Mouse (Mus musculus) hindbrain, postnatal 0 days (tissue): ENCODE measurements around the gene Rfx5. TPM values are rescaled to one million over a fixed set of nuclear protein-coding genes. Genes with fewer than 3 reads are reported as not detected.

Source experiments
- ATAC-seq: fragments of 200-750 bp; cut with Nextera tagmentation; 2 replicates; pipeline ENCODE4 v1.8.0; 2017; ENCODE audit warnings: mild to moderate bottlenecking, moderate TSS enrichment, moderate library complexity
- DNase-seq: peaks from one replicate; pipeline ENCODE4 v3.0.0-alpha.2; 2015; ENCODE audit warnings: low spot score
- H3K27ac ChIP-seq: fragments of 300-500 bp; sonication (generic); 2 replicates; pipeline ENCODE4 v1.5.1; 2014; ENCODE audit warnings: mild to moderate bottlenecking
- H3K27me3 ChIP-seq: fragments of 300-500 bp; sonication (generic); 2 replicates; pipeline ENCODE4 v1.6.1; 2014; ENCODE audit warnings: low read length, mixed read lengths; ENCODE audit not compliant: insufficient read depth
- H3K36me3 ChIP-seq: fragments of 300-500 bp; sonication (generic); 2 replicates; pipeline ENCODE4 v1.6.1; 2014; ENCODE audit warnings: low read length, mixed read lengths; ENCODE audit not compliant: insufficient read depth
- H3K4me1 ChIP-seq: fragments of 300-500 bp; sonication (generic); 2 replicates; pipeline ENCODE4 v1.6.1; 2014; ENCODE audit warnings: antibody characterized with exemption, low read length, mixed read lengths; ENCODE audit not compliant: insufficient read depth
- H3K4me2 ChIP-seq: fragments of 300-500 bp; sonication (generic); 2 replicates; pipeline ENCODE4 v1.6.1; 2014; ENCODE audit warnings: low read depth, mild to moderate bottlenecking, low read length, moderate library complexity, mixed read lengths
- H3K4me3 ChIP-seq: fragments of 300-500 bp; sonication (generic); 2 replicates; pipeline ENCODE4 v1.5.1; 2014; ENCODE audit warnings: low read length
- H3K9ac ChIP-seq: fragments of 300-500 bp; sonication (generic); replicated peaks from 2 replicates; pipeline ENCODE4 v1.6.1; 2014; ENCODE audit warnings: mild to moderate bottlenecking, low read length, moderate library complexity, mixed read lengths
- H3K9me3 ChIP-seq: fragments of 300-500 bp; sonication (generic); 2 replicates; pipeline ENCODE4 v1.6.1; 2016; ENCODE audit warnings: low read length, mixed read lengths
- CTCF ChIP-seq: IDR thresholded peaks from 2 replicates; pipeline ENCODE4 v1.5.1; 2016; ENCODE audit warnings: antibody characterized with exemption, control low read depth, low read depth
- whole genome bisulfite sequencing: fragments of 180-500 bp; shearing (Covaris S2); extraction: QIAGEN DNeasy Blood & Tissue Kit; methylation state at CpG from one replicate; pipeline ENCODE4 v1.1.7; 2014; 5-methylcytosine and 5-hydroxymethylcytosine counted together
- polyA plus RNA-seq: library from polyadenylated mRNA; unstranded; fragments of >200 nt; fragmentation: Nextera tagmentation; extraction: Ambion mirVana; gene quantifications from 2 replicates; pipeline ENCODE4 v1.2.1, GENCODE M21; 2015
- total RNA-seq: library from RNA; depleted of rRNA; stranded (reverse); fragments of >200 nt; gene quantifications from 2 replicates; pipeline ENCODE4 v1.2.3, GENCODE M21; 2014

Gene Rfx5
- total and polyA plus RNA-seq, 2 experiments from 2014 or later: 5.4 to 18.3 TPM

DNA sequence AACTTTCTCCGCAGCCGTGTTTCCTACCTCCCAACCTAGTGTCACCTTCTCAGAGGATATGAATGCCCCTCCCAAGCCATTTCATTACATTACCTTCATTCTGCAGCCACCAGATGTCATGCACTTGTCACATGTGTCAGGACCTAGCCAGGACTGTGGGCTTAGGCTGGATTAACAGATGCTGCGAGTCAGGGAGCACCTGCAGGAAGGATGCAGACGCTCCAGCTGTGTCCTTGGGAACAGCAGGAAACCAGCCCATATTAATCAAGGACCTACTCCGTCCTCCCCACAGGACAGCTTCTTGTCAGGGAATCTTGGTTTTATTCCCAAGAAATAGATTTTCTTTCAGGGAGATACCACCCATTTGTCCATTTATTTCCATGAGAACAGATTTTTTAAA is 6.4 kb downstream of the Rfx5 start:
- H3K4me2 ChIP-seq: no peak overlapping the region
- H3K4me3 ChIP-seq: no peak overlapping the region
- 0 out of 2 replicates have a peak overlapping the region, but pooled peaks have one; percentile 9 for H3K9ac ChIP-seq
- 0 out of 2 replicates have a peak, but pooled peaks have one; percentile 34 for ATAC-seq
- no peak for DNase-seq
- H3K36me3 ChIP-seq: peaks cover 23% of the 10 kb centered on the region
- WGBS: 50% methylated on average over 5 of the region's 5 CpGs
- H3K4me1 ChIP-seq: no peaks in the 10 kb centered on the region
- no peaks in the 10 kb centered on the region for H3K27me3 ChIP-seq
- H3K9me3 ChIP-seq: no peaks in the 10 kb centered on the region
- H3K27ac ChIP-seq: no peak overlapping the region
- TF ChIP-seq CTCF: no peak

DNA sequence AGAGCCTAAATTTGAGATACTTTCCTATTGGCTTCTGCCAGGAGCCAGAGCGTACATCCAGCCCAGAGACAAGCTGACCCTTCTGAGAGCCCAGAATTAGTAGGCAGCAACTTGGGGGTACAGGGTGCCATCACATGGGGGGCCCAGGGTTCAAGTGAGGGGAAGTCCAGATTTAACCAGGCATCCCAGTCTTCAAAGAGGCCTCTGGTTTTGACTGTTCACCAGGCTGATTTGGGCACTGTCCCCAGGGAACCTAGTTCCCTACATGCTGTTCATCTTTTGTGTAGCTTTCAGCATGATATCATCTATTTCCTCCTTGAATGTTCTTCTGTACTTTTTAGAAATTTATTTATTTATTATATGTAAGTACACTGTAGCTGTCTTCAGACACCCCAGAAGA is 11.1 kb downstream of the Rfx5 start:
- H3K9me3 ChIP-seq: no peaks in the 10 kb centered on the region
- no peak for ATAC-seq
- H3K27ac ChIP-seq: no peak overlapping the region
- H3K9ac ChIP-seq: no peak overlapping the region
- no peaks in the 10 kb centered on the region for H3K27me3 ChIP-seq
- H3K4me2 ChIP-seq: no peak overlapping the region
- H3K4me1 ChIP-seq: no peaks in the 10 kb centered on the region
- 89% methylated on average over 1 of the region's 1 CpGs for WGBS
- no peak overlapping the region for H3K4me3 ChIP-seq
- no peaks in the 10 kb centered on the region for H3K36me3 ChIP-seq
- TF ChIP-seq CTCF: no peak
- no peak for DNase-seq

DNA sequence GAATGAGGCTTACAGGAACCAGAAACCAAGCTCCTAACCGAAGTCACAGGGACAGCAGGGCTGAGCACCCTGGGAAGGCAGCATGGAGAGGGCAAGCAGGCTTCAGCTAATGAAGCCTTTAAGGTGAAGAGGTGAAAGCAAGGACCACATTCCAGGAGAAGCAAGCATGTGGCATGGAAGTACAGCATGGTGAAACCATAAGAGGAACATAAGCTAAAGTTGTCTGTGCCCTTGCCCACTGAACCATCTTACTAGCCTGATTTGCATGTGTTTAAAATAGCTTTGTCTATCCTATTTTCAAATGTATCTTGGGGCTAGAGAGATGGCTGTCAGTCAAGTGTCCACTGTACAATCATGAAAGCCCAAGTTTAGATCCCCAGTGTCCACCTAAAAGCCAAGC is 12.0 kb downstream of the Rfx5 start:
- Histone ChIP-seq H3K27ac (no peak overlapping the region), H3K27me3 (no peaks in the 10 kb centered on the region), H3K9me3 (no peaks in the 10 kb centered on the region), H3K36me3 (no peaks in the 10 kb centered on the region), H3K9ac (no peak overlapping the region), H3K4me3 (no peak overlapping the region), H3K4me2 (no peak overlapping the region), H3K4me1 (no peaks in the 10 kb centered on the region)
- WGBS: 77% methylated on average over 1 of the region's 1 CpGs
- no peak for ATAC-seq
- TF ChIP-seq CTCF: no peak
- no peak for DNase-seq

DNA sequence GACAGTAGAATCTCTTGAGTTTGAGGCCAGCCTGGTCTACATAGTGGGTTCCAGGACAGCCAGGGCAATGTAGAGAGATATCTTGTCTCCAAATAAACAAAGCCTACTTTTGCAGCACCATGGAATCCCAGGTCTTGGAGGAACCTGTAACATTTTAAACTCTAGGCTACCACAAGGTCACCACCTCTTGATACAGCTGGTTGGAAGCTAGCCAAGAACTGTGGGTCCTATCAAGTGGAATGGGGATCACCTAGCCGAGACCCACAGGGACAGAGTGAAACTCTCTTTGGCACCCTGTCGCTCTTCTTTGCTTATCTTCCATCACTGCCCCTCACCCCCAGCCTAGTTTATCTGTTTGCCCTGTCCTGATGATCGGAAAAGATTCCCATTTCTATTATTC is 18.7 kb downstream of the Rfx5 start:
- no peak for TF ChIP-seq CTCF
- peaks cover 11% of the 10 kb centered on the region for H3K4me1 ChIP-seq
- WGBS: 74% methylated on average over 3 of the region's 3 CpGs
- H3K4me2 ChIP-seq: no peak overlapping the region
- no peaks in the 10 kb centered on the region for H3K36me3 ChIP-seq
- H3K9ac ChIP-seq: no peak overlapping the region
- no peak overlapping the region for H3K27ac ChIP-seq
- no peak overlapping the region for H3K4me3 ChIP-seq
- H3K27me3 ChIP-seq: no peaks in the 10 kb centered on the region
- no peak for ATAC-seq
- H3K9me3 ChIP-seq: no peaks in the 10 kb centered on the region
- DNase-seq: no peak

DNA sequence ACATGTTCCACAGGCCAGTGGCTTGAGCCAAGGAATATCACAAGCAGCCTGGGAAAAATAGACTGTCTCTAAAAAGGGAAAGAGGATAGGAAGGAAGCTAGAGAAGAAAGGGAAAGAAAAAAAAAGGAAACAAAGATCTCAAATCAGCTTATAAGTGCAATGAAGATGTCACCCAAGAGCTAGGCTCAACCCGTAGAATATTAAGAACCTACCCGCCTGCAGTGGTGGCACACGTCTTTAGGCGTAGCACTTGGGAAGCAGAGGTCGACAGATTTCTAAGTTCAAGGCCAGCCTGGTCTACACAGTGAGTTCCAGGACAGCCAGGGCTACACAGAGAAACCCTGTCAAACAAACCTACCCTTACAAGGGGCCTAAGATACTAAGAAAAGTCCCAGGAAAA is 19.7 kb downstream of the Rfx5 start:
- WGBS: 87% methylated on average over 5 of the region's 5 CpGs
- H3K27me3 ChIP-seq: no peaks in the 10 kb centered on the region

DNA sequence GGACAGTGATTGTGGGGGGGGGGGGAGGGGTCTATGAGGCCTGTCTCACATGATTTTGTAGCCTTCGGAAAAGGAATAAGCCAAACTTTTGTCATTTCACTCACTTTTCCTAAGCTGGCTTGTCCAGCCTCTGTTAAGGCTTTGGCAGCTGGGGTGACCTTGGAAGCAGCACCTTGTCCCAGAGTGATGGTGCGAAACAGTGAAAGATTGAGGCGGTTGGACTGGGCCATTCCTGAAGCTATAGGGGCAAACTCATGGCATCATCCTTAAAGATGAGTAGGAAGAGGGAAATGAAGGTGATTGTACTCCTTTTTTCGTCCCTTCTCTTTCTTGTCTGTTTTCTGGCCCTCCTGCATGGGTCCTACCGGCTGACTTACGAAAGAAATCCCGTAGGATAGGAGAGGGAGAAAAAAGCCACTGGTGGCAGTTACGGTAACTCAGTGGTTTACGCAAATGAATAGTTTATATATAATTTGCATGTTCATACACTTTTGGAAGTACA is 20.2 kb downstream of the Rfx5 start:
- 19% methylated on average over 9 of the region's 9 CpGs for WGBS
- no peaks in the 10 kb centered on the region for H3K36me3 ChIP-seq
- H3K9ac ChIP-seq: peak overlapping the region; percentile 93
- DNase-seq (no peak), ATAC-seq (peak; percentile 33)
- peak overlapping the region; percentile 82 for H3K4me2 ChIP-seq
- no peaks in the 10 kb centered on the region for H3K27me3 ChIP-seq
- TF ChIP-seq CTCF: no peak
- peak overlapping the region; percentile 93 for H3K4me3 ChIP-seq
- H3K27ac ChIP-seq: peak overlapping the region; percentile 17
- peaks cover 11% of the 10 kb centered on the region for H3K4me1 ChIP-seq
- H3K9me3 ChIP-seq: no peaks in the 10 kb centered on the region

More for the DNA sequence above, 19.7 kb downstream of the Rfx5 start:
- peaks cover 11% of the 10 kb centered on the region for H3K4me1 ChIP-seq
- H3K9ac ChIP-seq: peak overlapping the region; percentile 93; the same call in 1 of the 2 replicates
- ATAC-seq: no peak
- H3K9me3 ChIP-seq: no peaks in the 10 kb centered on the region
- H3K4me3 ChIP-seq: no peak overlapping the region
- TF ChIP-seq CTCF: no peak
- no peak overlapping the region for H3K27ac ChIP-seq
- H3K36me3 ChIP-seq: no peaks in the 10 kb centered on the region
- DNase-seq: no peak
- H3K4me2 ChIP-seq: peak overlapping the region; percentile 82

DNA sequence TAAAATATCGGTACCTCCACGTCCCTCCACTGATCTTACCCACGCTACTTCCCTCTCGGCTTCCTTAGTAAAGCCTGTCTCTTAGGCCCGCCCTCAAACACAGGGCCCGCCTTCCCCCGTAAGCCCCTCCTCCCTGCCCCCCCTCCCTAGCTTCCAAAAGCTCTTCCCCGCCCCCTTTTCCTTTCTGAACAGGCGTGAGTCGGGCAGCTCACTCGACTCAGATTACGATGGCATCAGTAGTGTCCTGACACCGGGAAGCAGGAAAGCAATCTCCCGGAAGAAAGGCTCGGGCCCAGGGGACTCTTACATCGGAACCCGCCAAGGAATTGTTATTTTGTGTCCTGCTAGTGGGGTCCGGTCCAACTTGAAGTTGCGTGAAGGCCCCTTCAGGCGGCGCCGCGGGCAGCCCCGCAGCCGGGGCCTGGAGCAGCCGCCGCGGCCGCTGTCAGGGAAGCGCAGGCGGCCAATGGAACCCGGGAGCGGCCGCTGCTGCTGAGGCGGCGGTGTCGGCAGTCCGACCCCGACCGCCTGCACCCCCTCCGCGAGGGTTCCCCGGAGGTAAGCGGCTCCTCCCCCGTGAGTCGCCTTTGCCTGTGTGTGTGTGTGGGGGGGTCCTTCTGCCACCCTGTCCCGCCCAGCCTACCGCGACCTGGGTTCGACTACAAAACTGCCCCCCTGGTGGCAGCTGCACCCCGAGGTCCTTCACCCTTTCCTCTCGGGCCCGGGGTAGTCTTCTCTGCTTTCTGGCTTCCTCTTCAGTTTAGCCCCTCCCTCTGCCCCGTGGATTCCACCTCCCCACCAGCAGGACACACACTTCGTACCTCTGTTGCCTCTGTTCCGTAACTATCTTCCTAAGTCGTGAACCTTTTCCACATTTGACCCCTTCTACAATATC is 20.9 kb downstream of the Rfx5 start, which contains the start of gene Pi4kb:
Gene Pi4kb (plus strand): TSS at position 204 of the 895 bp plus-strand sequence.
- peak; percentile 96 for DNase-seq

More for the DNA sequence above, 20.9 kb downstream of the Rfx5 start, which contains the start of gene Pi4kb:
- Histone ChIP-seq H3K4me2 (peak within 1 kb of the TSS; percentile 82), H3K27me3 (no peaks in the 10 kb centered on the region), H3K9me3 (no peaks in the 10 kb centered on the region), H3K36me3 (no peaks in the 10 kb centered on the region), H3K9ac (peak within 1 kb of the TSS; percentile 93), H3K27ac (peak within 1 kb of the TSS; percentile 92), H3K4me3 (peak within 1 kb of the TSS; percentile 93), H3K4me1 (peaks cover 11% of the 10 kb centered on the region)
- under 1% methylated on average over 56 of the region's 57 CpGs for WGBS
- TF ChIP-seq CTCF: peak; percentile 28
- ATAC-seq: peak; percentile 94
